Mouse (Mus musculus) myocyte (in vitro differentiated cells): ENCODE measurements around the gene Uvrag. TPM values are rescaled to one million over a fixed set of nuclear protein-coding genes. Genes with fewer than 3 reads are reported as not detected.

ENCODE experiments used
- H3K27me3 ChIP-seq: one replicate; pipeline ENCODE4 v1.6.1; 2011; ENCODE audit not compliant: control insufficient read depth, insufficient read depth, insufficient read length
- H3K36me3 ChIP-seq: one replicate; pipeline ENCODE4 v1.6.1; 2011; ENCODE audit not compliant: control insufficient read depth, insufficient read depth
- H3K4me2 ChIP-seq: one replicate; pipeline ENCODE4 v1.6.1; 2011; ENCODE audit warnings: low read depth, control low read depth
- H3K4me3 ChIP-seq: one replicate; pipeline ENCODE4 v1.5.1; 2011; ENCODE audit warnings: mild to moderate bottlenecking, control low read depth, moderate library complexity
- H3K79me2 ChIP-seq: one replicate; pipeline ENCODE4 v1.6.1; 2011; ENCODE audit not compliant: control insufficient read depth, insufficient read depth
- H3ac ChIP-seq: one replicate; pipeline ENCODE4 v1.6.1; 2011; ENCODE audit not compliant: control insufficient read depth, insufficient read length
- CEBPB ChIP-seq: IDR thresholded peaks from 2 replicates; pipeline ENCODE4 v1.6.1; 2011; ENCODE audit warnings: mild to moderate bottlenecking, moderate library complexity; ENCODE audit not compliant: poor library complexity, insufficient read depth, severe bottlenecking
- E2F4 ChIP-seq: IDR thresholded peaks from one replicate; pipeline ENCODE4 v1.6.1; 2011; ENCODE audit warnings: mild to moderate bottlenecking, control low read depth, moderate library complexity; ENCODE audit not compliant: insufficient read depth
- MAX ChIP-seq: IDR thresholded peaks from one replicate; pipeline ENCODE4 v1.6.1; 2011; ENCODE audit warnings: low read depth, mild to moderate bottlenecking, control low read depth
- MYOD1 ChIP-seq, 3 experiments: IDR thresholded peaks; one replicate each; pipeline ENCODE4 v1.6.1; 2011; ENCODE audit warnings: control low read depth in 2 of 3, low read depth in 2 of 3, mild to moderate bottlenecking in 2 of 3, moderate library complexity in 1 of 3; ENCODE audit not compliant: insufficient read length in 2 of 3, control insufficient read depth in 1 of 3
- MYOG ChIP-seq, 3 experiments: IDR thresholded peaks; one replicate each; pipeline ENCODE4 v1.6.1; 2011; ENCODE audit warnings: control low read depth in 2 of 3, low read depth in 2 of 3, mild to moderate bottlenecking in 2 of 3; ENCODE audit not compliant: insufficient read length in 2 of 3, control insufficient read depth in 1 of 3, insufficient read depth in 1 of 3
- POLR2A ChIP-seq: IDR thresholded peaks from one replicate; pipeline ENCODE4 v1.6.1; 2011; ENCODE audit warnings: low read depth, mild to moderate bottlenecking, control low read depth, moderate library complexity; ENCODE audit not compliant: insufficient read length
- POLR2AphosphoS2 ChIP-seq: IDR thresholded peaks from one replicate; pipeline ENCODE4 v1.6.1; 2011; ENCODE audit warnings: low read depth, control low read depth; ENCODE audit not compliant: insufficient read length
- REST ChIP-seq: IDR thresholded peaks from one replicate; pipeline ENCODE4 v1.6.1; 2011; ENCODE audit warnings: mild to moderate bottlenecking, control low read depth, moderate library complexity; ENCODE audit not compliant: insufficient read depth, insufficient read length
- SRF ChIP-seq: IDR thresholded peaks from one replicate; pipeline ENCODE4 v1.6.1; 2011; ENCODE audit warnings: low read depth; ENCODE audit not compliant: control insufficient read depth, insufficient read length
- TCF12 ChIP-seq: IDR thresholded peaks from one replicate; pipeline ENCODE4 v1.6.1; 2011; ENCODE audit warnings: mild to moderate bottlenecking, control low read depth; ENCODE audit not compliant: poor library complexity, insufficient read depth, severe bottlenecking
- TCF3 ChIP-seq: IDR thresholded peaks from one replicate; pipeline ENCODE4 v1.6.1; 2011; ENCODE audit warnings: low read depth, control low read depth; ENCODE audit not compliant: insufficient read length
- USF1 ChIP-seq: IDR thresholded peaks from one replicate; pipeline ENCODE4 v1.6.1; 2011; ENCODE audit warnings: low read depth, mild to moderate bottlenecking, control low read depth, moderate library complexity
- polyA plus RNA-seq: library from polyadenylated mRNA; unstranded; fragments of >200 nt; fragmentation: generic; extraction: Trizol; gene quantifications from one replicate; pipeline ENCODE4 v1.2.1, GENCODE M21; 2012; ENCODE audit warnings: missing spikeins

Uvrag gene
- polyA plus RNA-seq, 1 experiment: 9.0 TPM

DNA sequence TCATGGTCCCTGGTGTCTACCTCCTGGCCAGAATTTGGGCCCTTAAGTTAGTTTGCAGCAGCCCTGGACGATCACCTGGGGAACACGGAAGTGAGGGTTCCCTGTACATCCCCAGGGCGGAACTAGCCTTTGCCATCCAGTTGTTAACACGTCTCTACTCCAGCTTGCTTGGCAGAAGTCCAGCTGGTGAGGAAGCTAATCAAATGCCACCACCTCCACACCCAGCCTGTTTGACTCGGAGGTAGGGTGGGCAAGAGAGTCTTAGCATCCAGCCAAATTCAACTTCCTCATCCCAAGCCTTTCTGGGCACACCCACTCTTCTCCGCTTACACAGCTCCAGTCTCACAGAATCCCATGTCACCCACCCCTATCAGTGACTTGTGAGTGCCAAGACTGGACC lies 32.0 kb upstream of the Uvrag start:
- no peaks in the 10 kb centered on the region for H3K79me2 ChIP-seq
- H3K27me3 ChIP-seq: no peaks in the 10 kb centered on the region
- H3K4me3 ChIP-seq: no peak overlapping the region
- H3K4me2 ChIP-seq: no peak overlapping the region
- TF ChIP-seq USF1 (no peak), POLR2A (no peak), SRF (no peak), POLR2AphosphoS2 (no peak)
- no peaks in the 10 kb centered on the region for H3K36me3 ChIP-seq
- no peak overlapping the region for H3ac ChIP-seq

GRCm38 (mm10) chr7:99171730-99172463 lies 31.0 kb upstream of the Uvrag start:
- no peaks in the 10 kb centered on the region for H3K79me2 ChIP-seq
- H3ac ChIP-seq: no peak overlapping the region
- no peak overlapping the region for H3K4me2 ChIP-seq
- TF ChIP-seq TCF12: no peak
- TF ChIP-seq E2F4: no peak
- TF ChIP-seq USF1: no peak
- TF ChIP-seq SRF: no peak
- TF ChIP-seq MYOG (IDR thresholded peaks at IDR 0.05; ENCODE audit: control insufficient read depth in 1 of 3, insufficient read depth in 1 of 3, insufficient read length in 2 of 3, low read depth in 2 of 3): no peak
- no peak overlapping the region for H3K4me3 ChIP-seq
- H3K36me3 ChIP-seq: no peaks in the 10 kb centered on the region
- no peaks in the 10 kb centered on the region for H3K27me3 ChIP-seq

GRCm38 (mm10) chr7:99170519-99170918 lies 29.6 kb upstream of the Uvrag start:
- Histone ChIP-seq H3K4me3 (no peak overlapping the region), H3K27me3 (no peaks in the 10 kb centered on the region), H3K79me2 (no peaks in the 10 kb centered on the region), H3K36me3 (no peaks in the 10 kb centered on the region), H3ac (no peak overlapping the region), H3K4me2 (no peak overlapping the region)
- TF ChIP-seq POLR2A (no peak), REST (no peak), TCF12 (no peak), POLR2AphosphoS2 (no peak), TCF3 (no peak), SRF (no peak), MYOG (IDR thresholded peaks at IDR 0.05; ENCODE audit: control insufficient read depth in 1 of 3, insufficient read depth in 1 of 3, insufficient read length in 2 of 3, low read depth in 2 of 3) (no peak), CEBPB (no peak), MYOD1 (IDR thresholded peaks at IDR 0.05; ENCODE audit: control insufficient read depth in 1 of 3, insufficient read length in 2 of 3, low read depth in 2 of 3) (no peak), MAX (no peak), E2F4 (no peak), USF1 (no peak)

DNA sequence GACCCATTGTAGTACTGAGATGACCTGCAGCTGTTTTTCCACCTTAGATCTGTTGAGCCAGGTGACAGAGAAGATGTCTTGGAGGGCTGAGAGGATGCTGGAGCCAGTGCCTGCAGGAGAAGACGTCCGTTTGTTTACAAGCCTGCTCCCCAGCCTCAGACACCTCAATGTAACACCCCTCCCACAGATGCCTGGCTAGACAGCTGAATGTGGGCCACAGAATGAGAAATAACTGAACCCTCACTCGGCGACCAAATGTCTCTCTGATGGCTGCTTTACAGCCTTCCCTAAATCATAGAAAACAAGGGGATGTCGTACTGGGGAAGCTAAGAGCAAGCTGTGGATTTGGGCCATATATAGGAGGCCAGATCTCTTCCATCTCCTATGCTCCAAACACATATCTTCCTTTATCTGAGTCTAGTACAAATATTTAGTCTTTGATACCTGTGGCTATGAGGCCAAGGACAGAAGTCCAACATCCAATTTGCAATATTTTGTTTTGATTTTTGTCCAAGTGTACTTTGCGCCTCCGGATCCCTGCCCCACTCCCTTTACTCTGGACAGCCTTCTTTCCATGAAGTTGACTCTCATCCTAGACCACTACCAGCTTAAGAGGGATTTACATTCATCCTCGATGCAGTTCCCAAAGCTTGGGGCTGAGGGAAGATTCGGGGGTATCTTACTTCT lies 28.9 kb upstream of the Uvrag start:
- Histone ChIP-seq H3K27me3 (no peaks in the 10 kb centered on the region), H3K36me3 (no peaks in the 10 kb centered on the region), H3K79me2 (no peaks in the 10 kb centered on the region), H3K4me3 (no peak overlapping the region), H3K4me2 (no peak overlapping the region), H3ac (no peak overlapping the region)
- TF ChIP-seq POLR2A (no peak), TCF12 (no peak), USF1 (no peak), POLR2AphosphoS2 (no peak), E2F4 (no peak), MYOG (IDR thresholded peaks at IDR 0.05; ENCODE audit: control insufficient read depth in 1 of 3, insufficient read depth in 1 of 3, insufficient read length in 2 of 3, low read depth in 2 of 3) (no peak), SRF (no peak), TCF3 (no peak), MYOD1 (IDR thresholded peaks at IDR 0.05; ENCODE audit: control insufficient read depth in 1 of 3, insufficient read length in 2 of 3, low read depth in 2 of 3) (no peak), REST (no peak), CEBPB (no peak), MAX (no peak)

- Histone ChIP-seq H3K27me3 (no peaks in the 10 kb centered on the region), H3K4me3 (no peak overlapping the region), H3K79me2 (no peaks in the 10 kb centered on the region), H3ac (no peak overlapping the region), H3K4me2 (no peak overlapping the region), H3K36me3 (no peaks in the 10 kb centered on the region)
- TF ChIP-seq TCF12 (no peak), MYOD1 (IDR thresholded peaks at IDR 0.05; ENCODE audit: control insufficient read depth in 1 of 3, insufficient read length in 2 of 3, low read depth in 2 of 3) (peak in 1 of 3 experiments; percentile 6)
These were observed 27.8 kb upstream of the Uvrag start for GRCm38 (mm10) chr7:99168756-99169155.
